Mouse (Mus musculus) liver, adult (tissue): Measurements from ENCODE around the gene Gpc4.

ENCODE experiments used
- GATA4 ChIP-seq: IDR thresholded peaks from 2 replicates; pipeline ENCODE4 v1.6.1; 2014; ENCODE audit warnings: mild to moderate bottlenecking, low read length; ENCODE audit not compliant: insufficient replicate concordance

The Gpc4 gene

GRCm38 (mm10) chrX:52164738-52165554, at the start of gene Gpc4:
Gene Gpc4 (minus strand): TSS chrX:52165252.
- TF ChIP-seq GATA4: no peak

- no peak for TF ChIP-seq GATA4
Measured at GRCm38 (mm10) chrX:52212846-52213245, 47.8 kb upstream of the Gpc4 start.

- TF ChIP-seq GATA4: no peak
Measured at GRCm38 (mm10) chrX:52199836-52200235, 34.8 kb upstream of the Gpc4 start.

- TF ChIP-seq GATA4: no peak
Measured at GRCm38 (mm10) chrX:52193311-52193968, 28.4 kb upstream of the Gpc4 start.

- no peak for TF ChIP-seq GATA4
Measured at GRCm38 (mm10) chrX:52189094-52189493, 24.0 kb upstream of the Gpc4 start.

GRCm38 (mm10) chrX:52183551-52184442, 18.7 kb upstream of the Gpc4 start:
- TF ChIP-seq GATA4: no peak

- TF ChIP-seq GATA4: no peak
Measured at GRCm38 (mm10) chrX:52181401-52181800, 16.3 kb upstream of the Gpc4 start.

GRCm38 (mm10) chrX:52177067-52177466, 12.0 kb upstream of the Gpc4 start:
- TF ChIP-seq GATA4: no peak

GRCm38 (mm10) chrX:52167519-52168244, 2.6 kb upstream of the Gpc4 start:
- no peak for TF ChIP-seq GATA4

GRCm38 (mm10) chrX:52165555-52165938, 495 bp upstream of the Gpc4 start:
- TF ChIP-seq GATA4: no peak

GRCm38 (mm10) chrX:52164134-52164737, 816 bp downstream of the Gpc4 start:
- TF ChIP-seq GATA4: no peak

- no peak for TF ChIP-seq GATA4
Measured at GRCm38 (mm10) chrX:52163418-52164133, 1.5 kb downstream of the Gpc4 start.

GRCm38 (mm10) chrX:52162756-52163155, 2.3 kb downstream of the Gpc4 start:
- no peak for TF ChIP-seq GATA4

- TF ChIP-seq GATA4: no peak
Measured at GRCm38 (mm10) chrX:52162206-52162605, 2.8 kb downstream of the Gpc4 start.
